Mouse (Mus musculus) E14TG2a.4 (cell line): ENCODE data around the gene Wdfy3.
A peak's percentile ranks its signal among the peaks of the same experiment; 100 is the strongest.

Experiments used
- H3K27me3 ChIP-seq: 2 replicates; pipeline ENCODE4 v1.6.1; 2014; ENCODE audit warnings: low read length, control low read depth; ENCODE audit not compliant: insufficient read depth
- H3K36me3 ChIP-seq: 2 replicates; pipeline ENCODE4 v1.6.1; 2014; ENCODE audit warnings: low read length, control low read depth; ENCODE audit not compliant: insufficient read depth
- H3K4me1 ChIP-seq: replicated peaks from 2 replicates; pipeline ENCODE4 v1.6.1; 2014; ENCODE audit warnings: low read depth, low read length, control low read depth
- H3K4me3 ChIP-seq: replicated peaks from 2 replicates; pipeline ENCODE4 v1.5.1; 2014; ENCODE audit warnings: mild to moderate bottlenecking, low read length
- H3K9me3 ChIP-seq: 2 replicates; pipeline ENCODE4 v1.6.1; 2014; ENCODE audit warnings: low read length, control low read depth
- CTCF ChIP-seq: conservative IDR thresholded peaks from 2 replicates; pipeline ENCODE4 v1.5.1; 2014; ENCODE audit warnings: low read length
- NANOG ChIP-seq: IDR thresholded peaks from 2 replicates; pipeline ENCODE4 v1.6.1; 2014; ENCODE audit warnings: borderline replicate concordance, low read length, mixed read lengths
- POU5F1 ChIP-seq: IDR thresholded peaks from 2 replicates; pipeline ENCODE4 v1.6.1; 2014; ENCODE audit warnings: low read length, borderline replicate concordance

Wdfy3 gene

GRCm38 (mm10) chr5:102090686-102091085 is 21.0 kb upstream of the Wdfy3 start:
- no peak overlapping the region for H3K4me3 ChIP-seq
- H3K4me1 ChIP-seq, result no peaks in the 10 kb centered on the region
- no peaks in the 10 kb centered on the region for H3K36me3 ChIP-seq
- H3K9me3 ChIP-seq, result no peaks in the 10 kb centered on the region
- no peak for TF ChIP-seq CTCF
- no peak for TF ChIP-seq POU5F1
- TF ChIP-seq NANOG, result no peak
- H3K27me3 ChIP-seq, result no peaks in the 10 kb centered on the region

GRCm38 (mm10) chr5:102084737-102085705 is 15.3 kb upstream of the Wdfy3 start:
- 0 out of 2 replicates have a peak, but pooled peaks cover 3% of the 10 kb centered on the region for H3K4me1 ChIP-seq
- TF ChIP-seq NANOG, result no peak
- no peak for TF ChIP-seq POU5F1
- TF ChIP-seq CTCF, result no peak
- H3K4me3 ChIP-seq, result no peak overlapping the region
- H3K36me3 ChIP-seq, result no peaks in the 10 kb centered on the region
- H3K27me3 ChIP-seq, result no peaks in the 10 kb centered on the region
- 0 out of 2 replicates have a peak, but pooled peaks cover 3% of the 10 kb centered on the region for H3K9me3 ChIP-seq

GRCm38 (mm10) chr5:102074086-102074485 is 4.4 kb upstream of the Wdfy3 start:
- Histone ChIP-seq H3K4me3 (no peak overlapping the region), H3K36me3 (no peaks in the 10 kb centered on the region), H3K4me1 (peaks cover 25% of the 10 kb centered on the region), H3K27me3 (0 out of 2 replicates have a peak, but pooled peaks cover 4% of the 10 kb centered on the region), H3K9me3 (no peaks in the 10 kb centered on the region)
- TF ChIP-seq CTCF (peak; percentile 38), POU5F1 (no peak), NANOG (no peak)

GRCm38 (mm10) chr5:102072057-102072456 is 2.3 kb upstream of the Wdfy3 start:
- no peak overlapping the region for H3K4me3 ChIP-seq
- H3K27me3 ChIP-seq, result 0 out of 2 replicates have a peak, but pooled peaks cover 1% of the 10 kb centered on the region
- no peaks in the 10 kb centered on the region for H3K36me3 ChIP-seq
- H3K4me1 ChIP-seq, result peaks cover 42% of the 10 kb centered on the region
- TF ChIP-seq POU5F1 (no peak), CTCF (no peak), NANOG (no peak)
- H3K9me3 ChIP-seq, result no peaks in the 10 kb centered on the region

- TF ChIP-seq CTCF (no peak), POU5F1 (no peak), NANOG (no peak)
- H3K9me3 ChIP-seq, result no peaks in the 10 kb centered on the region
- H3K27me3 ChIP-seq, result no peaks in the 10 kb centered on the region
- H3K4me1 ChIP-seq, result peaks cover 49% of the 10 kb centered on the region
- no peak overlapping the region; the same call in 1 of the 2 replicates for H3K4me3 ChIP-seq
- no peaks in the 10 kb centered on the region for H3K36me3 ChIP-seq
These were observed 1.5 kb upstream of the Wdfy3 start for GRCm38 (mm10) chr5:102071241-102071640.

GRCm38 (mm10) chr5:102070788-102071187 is 1.1 kb upstream of the Wdfy3 start:
- Histone ChIP-seq H3K27me3 (no peaks in the 10 kb centered on the region), H3K36me3 (no peaks in the 10 kb centered on the region), H3K4me3 (peak overlapping the region; percentile 90), H3K4me1 (peaks cover 48% of the 10 kb centered on the region), H3K9me3 (no peaks in the 10 kb centered on the region)
- TF ChIP-seq POU5F1, result no peak
- no peak for TF ChIP-seq NANOG
- no peak for TF ChIP-seq CTCF

- Histone ChIP-seq H3K27me3 (no peaks in the 10 kb centered on the region), H3K4me1 (peaks cover 46% of the 10 kb centered on the region), H3K4me3 (peak overlapping the region; percentile 90), H3K9me3 (no peaks in the 10 kb centered on the region), H3K36me3 (no peaks in the 10 kb centered on the region)
- TF ChIP-seq CTCF, result no peak
- no peak for TF ChIP-seq POU5F1
These were observed 670 bp upstream of the Wdfy3 start for GRCm38 (mm10) chr5:102070414-102070768.

GRCm38 (mm10) chr5:102069051-102069766 is 512 bp downstream of the Wdfy3 start:
- no peak for TF ChIP-seq NANOG
- Histone ChIP-seq H3K4me1 (peaks cover 51% of the 10 kb centered on the region), H3K4me3 (peak overlapping the region; percentile 90), H3K9me3 (no peaks in the 10 kb centered on the region), H3K36me3 (no peaks in the 10 kb centered on the region), H3K27me3 (no peaks in the 10 kb centered on the region)
